Mouse (Mus musculus) erythroblast, adult 5-6 weeks (primary cell): Measurements from ENCODE around the gene Lgals3bp. TPM values are rescaled to one million over a fixed set of nuclear protein-coding genes. Genes with fewer than 3 reads are reported as not detected.
A peak's percentile ranks its signal among the peaks of the same experiment; 100 is the strongest.
"Not testable (repeated sequence)": the region's sequence is repeated elsewhere in the genome, so short reads cannot be mapped to it uniquely, and the experiment has no call there.

Experiments used
- ATAC-seq: replicated peaks from 2 replicates; pipeline ENCODE4 v1.8.0; 2016; ENCODE audit warnings: moderate number of reproducible peaks, mild to moderate bottlenecking, moderate TSS enrichment, inconsistent platforms; ENCODE audit not compliant: poor library complexity, low FRiP score, severe bottlenecking
- total RNA-seq, 2 experiments: library from RNA; stranded (forward) in 1 of 2; stranded (reverse) in 1 of 2; fragments of 150-400 nt in 1 of 2; fragments of 200-764, 138-1000 nt in 1 of 2; gene quantifications; 2 replicates each; pipeline versions ENCODE4 v1.2.3 to v1.2.4; 2015 to 2017; ENCODE audit warnings: low replicate concordance in 2 of 2

The Lgals3bp gene
- total RNA-seq, 2 experiments from 2014 or later: 18.0 to 58.0 TPM

- no peak for ATAC-seq
Observed at GRCm38 (mm10) chr11:118403951-118404899, 2.3 kb upstream of the Lgals3bp start.

DNA sequence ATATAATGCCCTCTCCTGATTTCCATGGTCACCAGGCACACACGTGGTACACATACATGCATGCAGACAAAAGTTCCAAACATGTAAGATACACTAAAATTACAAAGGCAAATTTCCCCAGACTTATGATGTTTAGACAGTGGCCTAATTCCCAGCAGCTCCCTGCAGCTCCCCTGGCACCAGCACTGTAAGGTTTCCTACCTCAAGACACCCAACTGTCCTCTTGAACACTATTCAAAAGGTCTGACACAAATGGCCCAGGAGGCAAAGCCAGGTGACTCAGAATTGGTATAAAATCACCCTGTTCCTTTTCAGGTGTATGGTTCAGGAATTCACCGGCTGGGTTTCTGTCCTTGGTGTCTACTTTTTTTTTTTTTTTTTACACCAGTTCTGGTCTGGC is 1.3 kb upstream of the Lgals3bp start:
- ATAC-seq: no peak

GRCm38 (mm10) chr11:118401195-118401594 is 697 bp downstream of the Lgals3bp start:
- peak; percentile 27; the same call in 1 of the 2 replicates for ATAC-seq

DNA sequence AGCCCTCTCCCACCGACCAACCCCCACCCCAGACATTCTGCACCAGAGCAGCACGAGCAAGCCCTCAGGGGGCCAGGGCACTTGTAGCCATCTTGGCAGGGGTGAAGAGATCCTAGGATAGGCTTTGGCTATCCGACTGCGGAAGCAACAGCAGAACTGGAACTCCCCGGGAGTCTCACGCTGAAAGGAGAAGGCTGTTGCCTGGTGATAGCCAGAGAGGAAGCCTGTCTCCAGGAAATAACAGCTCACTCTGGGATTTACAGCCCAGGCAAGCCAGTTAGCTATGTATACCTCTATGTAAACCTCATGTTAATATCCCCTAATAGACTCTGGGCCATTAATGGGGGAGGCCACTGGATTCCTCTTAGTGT is 1.3 kb downstream of the Lgals3bp start:
- no peak for ATAC-seq

DNA sequence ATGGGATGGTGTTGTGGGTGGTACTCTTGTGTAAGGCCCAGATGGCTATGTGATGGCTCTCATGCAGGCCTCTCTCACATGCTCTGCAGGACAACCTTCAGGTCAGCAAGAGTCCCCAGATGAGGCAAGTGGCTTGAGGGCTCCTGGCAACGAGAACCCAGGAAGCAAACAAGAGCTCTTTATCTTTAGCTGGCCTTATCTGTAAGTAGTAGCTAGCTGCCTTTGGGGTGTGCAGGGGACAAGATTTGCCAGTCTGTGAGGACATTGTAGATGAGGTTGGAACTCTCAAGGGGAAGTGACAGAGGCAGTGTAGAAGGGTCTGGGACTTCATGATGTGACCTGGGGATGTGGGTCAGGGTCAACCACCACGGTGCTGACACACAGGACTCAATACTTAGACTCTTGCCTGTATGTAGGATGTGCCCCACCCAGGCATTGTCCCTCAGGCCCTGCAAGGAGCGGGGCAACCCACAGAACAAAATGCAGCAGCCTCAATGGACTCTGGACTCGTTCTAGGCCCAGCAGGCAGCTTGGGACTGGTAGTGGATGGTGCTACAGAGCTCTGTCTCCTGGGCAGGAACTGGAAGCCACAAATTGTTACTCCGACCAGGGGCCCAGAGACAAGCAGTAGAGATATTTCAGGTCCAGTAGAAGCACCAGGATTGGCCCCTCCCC is 1.9 kb downstream of the Lgals3bp start:
- peak; percentile 41 for ATAC-seq

GRCm38 (mm10) chr11:118397806-118398530 is 3.9 kb downstream of the Lgals3bp start:
- ATAC-seq: no peak

GRCm38 (mm10) chr11:118394538-118394937 is 7.4 kb downstream of the Lgals3bp start:
- ATAC-seq: no peak

DNA sequence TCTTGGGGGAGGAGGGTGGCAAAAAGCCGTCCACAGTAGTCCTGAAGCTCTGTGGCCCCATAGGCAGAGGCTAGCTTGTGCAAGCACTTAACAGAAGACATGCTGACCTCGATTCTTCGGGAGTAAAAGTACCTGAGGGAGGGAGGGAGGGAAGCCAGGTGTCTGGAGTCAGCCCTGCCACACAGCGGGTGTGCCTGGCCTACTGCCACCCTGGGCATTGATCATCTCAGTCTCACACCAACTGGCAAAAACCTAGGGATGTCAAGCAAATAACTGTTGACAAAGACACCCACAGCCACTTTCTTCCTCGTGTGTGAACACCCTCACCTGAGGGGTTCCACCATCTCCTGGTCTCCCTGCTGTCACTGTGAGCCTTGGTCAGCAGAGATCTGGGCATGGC is 7.9 kb downstream of the Lgals3bp start:
- ATAC-seq: no peak

DNA sequence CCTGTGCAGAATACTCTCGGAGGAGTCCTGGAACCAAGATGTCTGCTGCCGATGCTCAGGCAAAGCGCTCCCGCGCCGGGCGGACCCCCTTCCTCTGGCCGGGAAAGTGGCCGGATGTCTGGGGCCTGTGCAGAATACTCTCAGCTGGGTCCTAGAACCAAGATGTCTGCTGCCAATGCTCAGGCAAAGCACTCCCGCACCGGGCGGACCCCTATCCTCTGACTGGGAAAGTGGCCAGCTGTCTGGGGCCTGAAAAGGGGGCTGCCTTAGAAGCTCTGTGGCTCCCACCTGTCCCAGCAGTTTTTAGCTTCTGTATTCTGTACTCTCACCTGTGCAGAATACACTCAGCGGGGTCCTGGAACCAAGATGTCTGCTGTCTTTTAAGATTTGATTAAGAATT is 14.1 kb downstream of the Lgals3bp start:
- not testable (repeated sequence) for ATAC-seq

GRCm38 (mm10) chr11:118379251-118380009 is 22.5 kb downstream of the Lgals3bp start:
- peak; percentile 74 for ATAC-seq

DNA sequence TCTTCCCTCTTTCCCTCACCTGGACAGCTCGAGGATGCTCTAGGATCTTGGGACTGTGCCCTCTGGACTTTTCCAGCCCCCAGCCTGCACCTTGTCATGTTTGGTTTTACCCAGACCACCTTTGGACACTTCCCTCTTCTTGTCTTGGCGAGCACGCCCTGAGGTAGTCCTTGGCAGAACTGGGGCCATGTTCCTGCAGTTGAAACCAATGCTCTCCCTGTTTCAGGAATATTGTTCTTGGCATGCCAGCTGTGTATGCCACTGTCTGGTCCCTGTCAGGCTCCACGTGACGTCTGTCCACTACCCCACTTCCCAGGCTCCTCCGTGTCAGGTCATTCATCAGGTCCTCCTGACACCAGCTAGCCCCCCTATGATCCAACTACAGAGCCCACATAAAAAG is 23.2 kb downstream of the Lgals3bp start:
- ATAC-seq: no peak

GRCm38 (mm10) chr11:118376323-118376722 is 25.6 kb downstream of the Lgals3bp start:
- ATAC-seq: not testable (repeated sequence)

- ATAC-seq: no peak
Observed at GRCm38 (mm10) chr11:118375881-118376280, 26.0 kb downstream of the Lgals3bp start.

- ATAC-seq: no peak
Observed at GRCm38 (mm10) chr11:118375461-118375860, 26.4 kb downstream of the Lgals3bp start.

DNA sequence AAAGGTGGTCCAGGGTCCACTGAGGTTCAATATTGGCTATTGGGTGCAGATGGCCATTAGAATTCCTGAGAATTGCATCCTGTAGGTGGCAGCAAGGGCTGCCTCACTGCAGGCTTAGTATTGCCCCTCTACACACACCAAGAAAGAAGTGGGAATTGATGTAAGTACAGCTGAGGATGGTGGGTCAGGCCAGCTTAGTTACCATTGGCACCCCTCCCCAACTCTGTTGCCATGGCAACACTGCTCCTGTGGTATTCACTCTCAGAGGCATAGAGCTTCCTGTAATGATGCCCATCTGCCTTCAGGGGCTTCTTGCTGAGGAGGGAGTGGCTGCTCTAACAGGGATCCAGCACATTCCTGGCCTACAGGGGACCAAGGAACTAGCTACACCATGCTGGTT is 26.9 kb downstream of the Lgals3bp start:
- ATAC-seq: no peak

- ATAC-seq: no peak
Observed at GRCm38 (mm10) chr11:118374506-118374905, 27.4 kb downstream of the Lgals3bp start.

GRCm38 (mm10) chr11:118372641-118373040 is 29.3 kb downstream of the Lgals3bp start:
- no peak for ATAC-seq

DNA sequence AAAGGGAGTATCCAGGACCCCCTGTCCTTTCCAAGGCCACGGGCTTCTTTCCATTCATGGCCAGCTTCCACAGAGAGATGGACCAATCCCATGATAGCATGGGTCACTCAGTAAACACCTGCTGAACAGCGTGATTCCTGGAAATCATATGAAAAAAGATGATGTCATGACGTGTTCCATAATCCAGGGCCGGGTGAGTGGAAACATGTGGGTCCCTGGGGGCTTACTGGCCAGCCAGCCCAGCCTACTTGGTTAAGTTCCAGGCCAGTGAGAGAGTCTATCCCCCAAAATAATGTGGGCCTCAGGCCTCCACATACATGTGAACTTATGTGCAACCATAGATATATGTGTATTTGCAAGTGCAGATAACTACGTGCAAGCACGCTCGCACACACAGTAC is 30.0 kb downstream of the Lgals3bp start:
- ATAC-seq: no peak

- ATAC-seq: no peak
Observed at GRCm38 (mm10) chr11:118369657-118370056, 32.2 kb downstream of the Lgals3bp start.

DNA sequence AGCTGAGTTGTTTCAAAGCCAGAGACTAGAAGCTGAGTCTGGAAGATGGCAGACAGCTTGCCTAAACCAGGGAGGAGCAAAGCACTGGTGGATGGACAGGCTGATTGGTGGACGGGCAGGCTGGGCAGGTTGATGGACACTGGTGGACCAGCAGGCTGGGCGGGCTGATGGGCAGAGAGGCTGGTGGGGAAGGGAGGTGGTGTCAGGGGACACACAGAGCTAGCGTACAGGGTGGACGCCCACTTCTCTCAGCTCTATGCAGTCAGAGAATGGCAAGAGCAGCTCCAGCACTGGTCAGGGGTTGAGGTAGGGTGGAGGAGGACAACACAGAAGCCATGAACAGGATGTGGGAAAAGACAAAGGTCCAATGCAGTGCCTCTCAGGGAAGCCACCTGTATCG is 32.6 kb downstream of the Lgals3bp start:
- ATAC-seq: no peak
